Mouse (Mus musculus) olfactory bulb, adult 2 months (tissue): ENCODE measurements around the gene Gm3646.

Experiments
- CTCF ChIP-seq: fragments of 200-500 bp; IDR thresholded peaks from 2 replicates; pipeline ENCODE4 v1.5.1; 2012; ENCODE audit warnings: low read depth, mild to moderate bottlenecking, low read length, moderate library complexity; ENCODE audit not compliant: insufficient read depth
- POLR2A ChIP-seq: fragments of 200-500 bp; IDR thresholded peaks from 2 replicates; pipeline ENCODE4 v1.6.1; 2012; ENCODE audit warnings: mild to moderate bottlenecking, low read depth, low read length, moderate library complexity; ENCODE audit not compliant: insufficient read depth

- no peak for TF ChIP-seq POLR2A
- TF ChIP-seq CTCF, result no peak
Observed at GRCm38 (mm10) chr1:39797496-39797895, 7.6 kb downstream of the Gm3646 start.
